Mouse (Mus musculus) right cerebral cortex, postnatal 14 days (tissue): ENCODE measurements at regions not wholly inside any gene's neighbourhood (a gene's known extent, or its start where the extent isn't known, plus 50 kb on each side); places are given as distances from the start of the nearest gene placed in this dataset.
A peak's percentile ranks its signal among the peaks of the same experiment; 100 is the strongest.

Experiments
- DNase-seq: peaks from one replicate; pipeline ENCODE4 v3.0.0; 2022

DNA sequence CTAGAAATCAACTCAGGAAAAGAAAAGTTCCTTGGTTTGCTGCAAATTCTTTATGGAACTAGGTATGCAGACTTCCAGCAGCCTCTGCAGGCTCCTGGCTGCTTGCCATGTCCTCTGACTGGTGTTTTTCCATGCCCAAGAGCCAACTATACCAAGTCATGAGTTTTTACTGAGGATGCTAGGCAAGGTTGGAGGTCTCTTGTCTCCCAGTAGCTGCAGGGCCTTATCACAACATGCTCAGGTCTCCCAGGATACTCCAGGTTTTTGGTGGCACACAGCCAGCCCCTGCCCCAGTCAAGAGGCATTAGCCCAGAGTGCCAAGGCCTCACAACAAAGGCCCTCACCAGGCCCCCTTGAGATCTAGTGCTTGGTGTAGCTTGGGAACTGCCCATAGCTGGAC, 409.3 kb upstream of the Fat1 start:
- peak; percentile 2 for DNase-seq

DNA sequence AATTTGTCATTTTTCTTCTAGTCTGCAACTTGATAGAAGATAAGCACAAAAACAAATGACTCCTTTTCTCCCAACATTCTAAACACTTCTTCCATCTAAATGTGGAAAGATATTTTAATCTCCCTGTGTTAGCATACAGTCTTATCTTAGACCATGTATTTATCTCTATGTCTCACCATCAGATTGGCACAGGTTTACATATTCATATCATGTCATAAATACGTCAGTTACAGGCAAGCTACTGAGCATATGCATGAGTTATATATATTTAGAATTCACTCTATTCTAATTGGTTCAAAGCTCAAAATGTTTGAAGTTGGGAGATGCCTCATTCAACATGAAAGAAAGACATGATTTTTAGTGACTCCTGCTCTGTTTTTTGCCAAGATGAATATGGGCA, 405.6 kb upstream of the Fat1 start:
- DNase-seq: no peak

DNA sequence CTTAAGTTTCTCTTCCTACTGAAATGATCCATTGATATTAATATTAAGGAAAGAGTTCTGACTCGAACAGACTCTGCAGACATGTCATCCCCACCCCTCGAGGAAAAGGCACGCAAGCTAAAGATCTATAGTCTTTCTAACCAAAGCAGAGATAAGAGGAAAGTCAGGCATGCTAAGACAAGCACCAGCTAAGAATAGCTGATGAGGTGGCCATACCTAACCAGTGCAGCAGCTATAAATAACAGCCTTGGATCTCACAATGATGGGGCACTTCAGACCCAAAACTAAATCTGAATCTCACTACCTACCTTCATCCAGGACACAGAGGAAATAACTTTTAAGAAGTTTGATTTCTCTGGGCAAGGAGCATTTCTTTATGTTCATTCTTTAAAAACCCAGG, 386.4 kb upstream of the Fat1 start:
- DNase-seq: no peak

DNA sequence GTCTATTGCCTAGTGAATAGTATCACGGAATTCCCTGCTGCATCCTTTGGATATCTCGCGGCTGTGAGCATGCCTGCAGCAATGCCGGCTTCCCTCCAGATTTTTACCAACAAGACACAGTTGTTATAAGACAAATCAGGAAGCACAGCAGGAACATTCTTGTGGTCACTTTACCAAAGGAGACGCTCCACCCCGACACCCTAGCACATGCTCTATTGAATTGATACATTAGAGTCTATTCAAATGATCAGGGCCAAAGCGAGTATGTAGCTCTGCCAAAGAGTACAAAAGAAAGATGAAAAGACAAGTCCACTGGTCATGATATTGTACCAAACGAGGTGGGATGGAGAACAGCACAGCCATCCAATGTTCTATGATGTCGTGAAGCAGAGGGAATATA, 376.1 kb upstream of the Fat1 start:
- DNase-seq: no peak

DNA sequence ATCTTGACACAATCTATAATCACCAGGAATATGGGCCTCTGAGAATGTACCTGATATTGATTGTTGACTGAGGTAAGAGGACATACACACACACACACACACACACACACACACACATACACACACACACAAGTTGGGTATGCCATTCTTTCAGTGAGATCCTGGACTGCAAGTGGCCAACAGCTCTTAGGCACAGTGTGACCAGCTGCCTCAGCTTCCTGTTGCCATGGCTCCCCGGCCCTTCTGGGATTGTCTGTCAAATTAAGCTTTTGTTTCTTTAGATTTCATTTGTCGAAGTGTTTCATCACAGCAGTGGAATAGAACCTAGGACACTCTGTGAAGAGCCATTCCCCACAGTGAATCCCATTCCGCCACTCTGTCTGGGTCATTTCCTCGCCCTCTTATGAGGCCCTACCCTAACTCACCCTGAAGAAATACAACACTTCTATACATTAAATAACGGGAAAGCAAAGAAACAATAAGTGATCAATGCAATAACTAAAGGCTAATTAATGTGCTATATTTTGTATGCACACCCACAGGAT, 358.9 kb upstream of the Fat1 start:
- no peak for DNase-seq

DNA sequence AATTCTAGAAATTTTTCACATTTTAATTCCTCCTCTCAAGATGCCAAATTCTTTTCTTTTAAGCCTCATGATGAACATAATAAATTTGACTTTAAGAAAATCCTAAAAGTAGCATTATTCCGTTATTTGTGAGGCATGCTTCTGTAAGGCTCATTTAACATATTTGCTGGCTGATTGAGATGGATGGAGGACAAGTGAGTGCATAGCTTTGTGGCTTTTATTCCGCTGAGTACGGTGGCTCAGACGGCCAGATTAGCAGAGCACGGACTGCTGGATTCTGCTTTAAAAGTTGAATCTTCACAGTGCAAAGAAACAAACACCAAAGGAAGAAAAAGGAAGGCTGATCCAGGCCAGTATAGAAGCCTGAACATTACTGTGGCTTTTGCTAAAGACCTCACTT, 358.3 kb upstream of the Fat1 start:
- DNase-seq: no peak
